Mouse (Mus musculus) kidney, adult 18-20 months (tissue): Measurements from ENCODE around the gene Kif1b.
A peak's percentile ranks its signal among the peaks of the same experiment; 100 is the strongest.

Experiments used
- DNase-seq: peaks from one replicate; pipeline ENCODE4 v3.0.0; 2021

The Kif1b gene

DNA sequence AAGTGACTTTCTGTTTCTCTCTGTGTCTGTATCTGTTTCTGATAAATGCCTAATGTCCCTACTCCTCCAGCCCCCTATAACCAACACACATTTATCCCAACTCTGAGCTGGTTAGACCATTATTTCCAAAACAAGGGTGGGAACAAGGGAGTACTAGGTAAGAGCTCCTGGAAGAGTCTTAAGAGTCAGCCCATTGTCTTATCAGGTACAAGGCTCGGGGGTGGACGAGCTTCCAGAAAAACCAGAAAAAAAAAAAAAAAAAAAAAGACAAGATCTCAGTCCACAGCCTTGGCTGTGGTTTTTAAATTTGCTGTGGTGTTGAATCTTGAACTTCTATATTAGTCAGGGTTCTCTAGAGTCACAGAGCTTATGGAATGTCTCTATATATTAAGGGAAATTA, 139.5 kb downstream of the Kif1b start:
- no peak for DNase-seq

DNA sequence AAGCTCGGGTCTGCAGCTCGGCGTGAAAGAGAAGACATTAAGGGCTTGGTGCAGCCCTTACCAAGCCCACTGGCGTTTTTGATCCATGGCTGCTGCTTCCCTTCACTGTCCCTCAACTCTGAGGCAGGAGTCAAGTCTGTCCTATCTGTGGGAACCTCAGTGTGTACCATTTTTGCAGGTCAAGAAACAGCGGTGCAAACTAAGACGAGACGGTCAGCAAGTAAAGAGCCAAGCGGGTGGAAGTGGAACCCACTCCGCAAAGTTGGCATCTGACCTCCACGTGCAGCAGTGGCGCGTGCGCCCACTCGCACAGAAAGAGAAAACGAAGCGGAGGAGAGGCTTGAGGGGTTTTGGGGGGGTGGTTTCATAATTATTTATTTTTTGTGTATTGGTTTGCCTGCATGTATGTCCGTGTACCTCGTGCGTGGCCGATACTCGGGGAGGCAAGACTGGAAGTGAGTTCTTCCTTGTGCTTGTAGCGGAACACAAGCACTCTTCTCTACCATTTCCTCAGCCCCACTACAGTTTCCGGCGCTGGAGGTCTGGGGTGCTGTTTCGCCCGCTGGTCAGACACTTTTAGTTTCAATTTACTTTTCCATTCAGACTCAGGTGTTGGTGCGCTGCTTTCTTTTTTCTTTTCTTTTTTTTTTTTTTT, 140.4 kb downstream of the Kif1b start:
- DNase-seq: no peak

DNA sequence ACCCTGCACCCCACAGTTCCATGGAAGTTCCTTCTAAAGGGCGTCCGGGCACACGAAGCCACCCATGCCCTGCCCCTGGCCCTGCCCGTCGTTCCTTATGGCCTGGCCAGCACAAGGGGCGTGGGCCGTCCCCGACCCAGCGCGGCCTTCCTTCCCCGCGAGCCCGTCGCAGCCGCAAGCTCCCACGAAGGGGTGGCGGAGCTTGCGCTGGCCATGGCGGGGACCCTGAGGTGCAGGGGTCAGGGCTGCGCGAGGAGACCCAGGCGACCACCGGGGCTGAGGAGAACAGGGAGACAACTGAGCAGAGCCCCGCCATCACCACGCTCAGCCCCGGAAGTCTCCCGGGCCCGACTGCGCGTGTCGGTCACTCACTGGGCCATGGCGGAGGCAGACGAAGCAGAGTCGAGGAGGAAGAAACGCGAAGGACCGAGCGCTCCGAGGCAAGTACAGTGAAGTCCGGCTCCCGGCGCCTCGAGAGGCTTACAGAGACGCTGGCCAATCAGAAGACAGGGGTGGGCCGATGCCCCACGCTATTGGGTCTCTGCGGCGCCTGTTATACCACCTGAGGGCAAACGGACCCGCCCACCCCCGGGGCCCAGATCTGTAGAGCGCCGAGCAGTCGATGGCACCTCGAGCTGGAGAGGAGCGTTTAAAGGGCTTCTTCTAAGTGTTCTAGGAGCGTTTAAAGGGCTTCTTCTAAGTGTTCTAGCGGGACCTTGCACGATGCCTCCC, 141.1 kb downstream of the Kif1b start, which contains the start of gene Pgd:
Gene Pgd (minus strand): TSS at position 557 of the 732 bp plus-strand sequence.
- peak; percentile 98 for DNase-seq

DNA sequence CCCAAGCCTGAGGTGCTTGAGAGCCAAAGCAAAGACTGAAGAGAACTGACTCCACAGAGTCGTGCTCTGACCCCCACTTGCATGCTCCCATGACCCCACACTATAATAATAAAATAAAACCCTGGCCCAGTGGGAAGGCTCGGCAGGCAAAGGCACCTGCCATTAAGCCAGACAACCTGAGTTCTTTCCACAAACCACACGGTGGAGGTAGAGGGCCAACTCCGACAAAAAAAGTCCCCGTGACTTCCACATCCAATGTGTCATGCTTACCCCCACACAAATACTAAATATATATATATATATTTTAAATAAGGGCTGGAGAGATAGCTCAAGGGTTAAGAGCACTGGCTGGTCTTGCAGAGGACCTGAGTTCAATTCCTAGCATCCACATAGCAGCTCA, 143.3 kb downstream of the Kif1b start:
- DNase-seq: no peak

DNA sequence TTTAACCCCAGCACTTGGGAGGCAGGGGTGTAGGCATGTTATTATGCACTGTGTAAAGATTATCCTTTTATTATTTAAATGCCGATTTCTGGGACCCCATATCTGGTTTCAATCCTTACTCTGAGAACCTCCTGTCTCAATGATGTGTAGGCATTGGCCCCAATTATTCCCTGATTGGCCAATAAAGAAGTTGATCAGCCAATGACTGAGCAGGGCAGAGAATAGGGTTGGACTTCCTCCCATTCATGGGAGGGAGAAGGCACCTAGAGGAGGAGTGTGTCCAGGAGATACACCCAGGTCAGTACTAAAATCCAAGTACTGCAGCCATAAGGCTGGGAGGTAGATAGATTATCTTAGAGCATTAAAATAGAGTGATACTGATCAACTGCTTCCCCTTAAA, 144.3 kb downstream of the Kif1b start:
- DNase-seq: no peak

DNA sequence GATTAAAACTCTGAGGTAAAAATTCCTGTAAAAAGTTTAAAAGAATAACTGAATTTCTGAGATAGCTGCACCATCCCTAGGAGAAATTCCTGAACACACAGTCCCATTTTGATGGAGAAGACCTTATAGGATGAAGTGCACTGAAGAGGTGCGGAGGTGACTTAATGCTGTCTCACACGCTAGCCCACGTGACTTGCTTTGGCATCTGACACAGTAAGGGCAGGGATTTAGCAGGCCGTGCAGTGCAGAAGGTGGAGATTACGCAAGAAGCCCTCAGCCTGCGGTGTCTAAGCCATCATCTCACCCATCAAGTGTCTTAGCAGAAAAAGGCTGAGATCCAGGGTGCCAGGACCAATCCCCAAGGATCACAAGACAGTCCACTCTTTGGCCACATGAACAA, 146.3 kb downstream of the Kif1b start:
- DNase-seq: no peak

DNA sequence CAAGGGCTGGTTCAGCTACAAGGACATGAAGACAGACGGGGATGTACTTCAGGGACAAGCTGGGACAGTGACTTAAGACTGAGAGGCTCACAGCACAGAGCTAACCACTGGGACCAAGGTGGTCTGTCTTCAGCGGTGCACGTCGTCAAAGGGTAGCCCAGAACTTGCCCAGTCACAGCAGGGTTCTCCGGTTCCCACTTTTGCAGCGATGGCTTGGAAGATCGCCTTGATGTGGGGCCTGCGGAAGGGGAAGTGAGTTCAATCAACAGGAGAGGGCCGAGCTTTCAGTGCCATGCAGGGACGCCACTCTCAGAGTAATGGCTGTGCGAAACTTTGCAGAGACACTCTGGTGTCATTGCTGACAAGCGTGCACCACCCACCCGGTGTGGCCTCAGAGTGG, 147.6 kb downstream of the Kif1b start:
- DNase-seq: no peak

DNA sequence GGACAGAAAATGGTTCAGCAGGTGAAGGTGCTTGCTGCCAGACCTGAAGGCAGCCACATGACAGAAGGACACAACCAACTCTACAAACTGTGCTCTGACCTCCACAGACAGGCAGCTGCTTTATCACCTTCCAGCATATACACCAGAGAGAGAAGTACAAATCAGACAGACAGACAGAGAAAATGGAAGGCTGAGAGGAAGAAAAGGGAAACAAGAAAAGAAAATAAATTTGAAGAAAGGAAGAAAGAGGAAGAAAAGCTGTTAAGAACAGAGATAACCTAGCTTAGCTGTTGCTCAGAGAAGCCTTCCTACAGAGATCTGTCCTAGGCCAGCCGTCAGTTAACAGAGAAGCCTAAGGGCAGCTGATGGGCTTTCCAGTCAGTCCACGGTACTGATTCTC, 148.3 kb downstream of the Kif1b start:
- DNase-seq: no peak

DNA sequence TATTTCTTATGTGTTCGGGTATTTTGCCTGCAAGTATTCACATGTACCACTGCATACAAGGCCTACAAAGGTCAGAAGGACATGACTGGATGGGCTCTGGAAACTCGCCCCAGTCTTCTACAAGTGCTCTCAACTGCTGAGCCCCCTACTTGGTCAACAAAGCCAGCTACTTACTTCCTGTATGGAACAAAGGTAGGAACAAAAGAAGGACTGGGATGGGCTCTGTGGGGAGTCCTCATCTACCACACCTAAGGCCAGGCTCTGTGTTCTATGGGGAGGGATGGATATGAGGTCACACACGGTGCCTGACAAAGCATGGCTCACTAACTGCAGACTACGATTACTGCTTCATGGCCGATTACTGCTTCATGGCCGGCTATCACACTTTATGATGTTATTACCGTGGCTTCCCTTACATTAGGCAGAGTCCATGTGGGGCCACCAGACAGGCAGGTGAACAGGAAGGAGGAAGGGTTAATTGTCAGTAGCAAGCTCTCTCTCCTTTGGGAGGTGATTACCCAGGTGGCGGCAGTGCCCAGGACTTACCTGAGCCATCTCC, 150.0 kb downstream of the Kif1b start:
- DNase-seq: no peak

DNA sequence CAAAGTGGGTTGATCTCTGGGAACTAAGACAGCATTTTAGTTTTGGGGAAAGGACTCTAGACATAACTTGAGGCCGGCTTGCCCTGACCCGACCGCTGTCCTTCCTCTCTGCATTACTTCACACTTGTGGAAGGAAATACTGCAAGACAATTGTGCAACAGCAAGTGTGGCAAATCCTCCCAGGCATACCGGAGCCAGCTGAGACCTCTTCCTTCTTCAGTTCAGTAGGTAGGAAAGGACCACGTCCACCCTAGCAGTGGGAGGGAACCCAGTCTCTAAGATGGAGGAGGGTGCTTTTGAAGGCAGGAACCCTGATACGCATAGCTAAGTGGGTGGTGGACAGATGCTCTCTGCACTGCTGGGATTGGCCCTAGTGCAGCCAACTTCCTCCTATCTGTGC, 151.8 kb downstream of the Kif1b start:
- DNase-seq: no peak

DNA sequence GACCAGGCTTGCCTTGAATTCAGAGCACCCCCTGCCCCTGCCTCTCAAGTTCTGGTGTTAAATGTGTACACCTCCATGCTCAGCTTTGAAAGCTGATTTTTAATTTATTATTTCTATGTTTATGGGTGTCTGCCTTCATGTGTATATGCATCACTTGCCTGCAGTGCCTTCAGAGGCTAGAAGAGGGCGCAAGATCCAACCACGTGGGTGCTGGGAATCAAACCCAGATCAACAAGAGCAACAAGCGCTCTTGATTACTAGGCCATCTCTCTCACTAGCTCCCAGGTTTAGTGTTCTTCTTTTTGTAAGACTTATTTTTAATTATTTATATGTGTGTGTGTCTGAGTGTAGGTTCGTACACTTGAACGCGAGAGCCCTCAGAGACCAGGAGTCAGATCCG, 152.6 kb downstream of the Kif1b start:
- DNase-seq: no peak

DNA sequence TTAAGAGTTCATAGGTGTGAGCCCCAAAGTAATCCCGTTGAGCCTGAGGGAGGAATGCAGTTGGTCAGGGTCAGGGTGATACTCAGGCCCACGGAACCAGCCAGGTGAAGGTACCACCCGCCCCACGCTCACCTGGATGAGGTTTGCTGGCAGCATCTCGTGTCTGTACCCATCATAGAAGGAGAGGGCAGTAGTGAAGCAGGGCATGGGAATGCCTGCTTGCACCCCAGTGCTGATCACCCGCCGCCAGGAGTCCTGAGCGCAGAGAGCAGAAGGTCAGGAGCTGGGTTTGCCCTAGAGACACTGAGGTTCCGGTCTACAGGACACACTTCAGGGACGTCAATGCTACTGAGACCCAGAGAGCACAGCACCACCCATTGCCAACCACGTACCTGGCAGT, 156.8 kb downstream of the Kif1b start:
- no peak for DNase-seq

DNA sequence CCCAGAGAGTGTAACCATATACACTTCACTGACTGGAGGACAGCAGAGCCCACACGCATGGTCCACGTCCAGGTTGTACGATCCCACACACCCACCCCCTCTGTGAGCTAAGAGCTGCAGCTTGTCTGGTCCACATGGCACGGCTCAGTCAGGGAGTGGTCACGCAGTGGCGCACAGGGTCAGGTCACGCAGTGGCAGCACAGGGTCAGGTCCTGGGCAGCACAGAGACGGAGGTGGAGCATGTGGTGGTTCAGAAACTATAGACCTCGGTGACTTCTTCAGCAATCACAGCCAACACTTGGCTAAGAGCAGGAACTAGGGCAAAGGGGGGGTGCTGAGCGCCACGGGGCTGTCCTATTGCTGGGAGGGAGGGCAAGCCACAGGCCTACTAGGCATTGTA, 157.2 kb downstream of the Kif1b start:
- DNase-seq: no peak

DNA sequence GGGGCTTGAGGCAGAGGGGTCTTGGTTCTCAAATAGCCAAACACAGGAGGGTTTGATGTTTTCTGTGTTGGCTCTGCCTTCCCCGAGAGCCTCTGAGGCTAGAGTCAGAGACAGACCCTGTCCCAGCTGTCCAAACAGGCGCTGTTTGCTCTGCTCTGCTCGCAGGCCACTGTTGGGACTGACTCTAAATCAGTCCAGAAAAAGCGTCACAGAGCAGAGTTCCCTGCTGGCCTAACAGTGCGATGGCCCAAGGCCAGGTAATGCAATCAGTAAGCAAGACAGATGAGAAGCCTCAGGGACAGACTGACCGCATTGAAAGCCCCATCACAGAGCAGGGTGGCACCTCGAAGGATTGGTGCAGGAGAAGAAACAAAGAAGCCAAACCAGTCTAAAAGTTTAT, 157.9 kb downstream of the Kif1b start:
- DNase-seq: no peak

DNA sequence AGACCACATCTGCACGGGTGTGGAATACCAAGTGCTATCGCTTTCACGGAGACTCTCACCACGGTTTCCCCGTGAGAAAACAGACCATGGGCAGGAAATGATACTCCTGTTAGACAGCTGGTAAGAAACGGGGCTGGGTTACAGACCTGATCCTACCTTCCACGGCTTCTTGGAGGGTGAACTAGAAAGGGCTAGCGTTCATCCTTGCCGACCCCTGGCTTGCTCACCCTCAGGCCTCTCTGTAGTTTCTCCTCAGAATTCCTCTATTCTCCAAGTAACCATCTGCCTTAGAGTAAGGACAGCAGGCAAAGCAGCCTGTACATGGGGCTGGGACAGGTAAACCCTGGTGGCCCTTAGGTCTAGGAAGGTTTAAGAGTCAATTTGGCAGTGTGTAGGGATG, 158.3 kb downstream of the Kif1b start:
- no peak for DNase-seq

DNA sequence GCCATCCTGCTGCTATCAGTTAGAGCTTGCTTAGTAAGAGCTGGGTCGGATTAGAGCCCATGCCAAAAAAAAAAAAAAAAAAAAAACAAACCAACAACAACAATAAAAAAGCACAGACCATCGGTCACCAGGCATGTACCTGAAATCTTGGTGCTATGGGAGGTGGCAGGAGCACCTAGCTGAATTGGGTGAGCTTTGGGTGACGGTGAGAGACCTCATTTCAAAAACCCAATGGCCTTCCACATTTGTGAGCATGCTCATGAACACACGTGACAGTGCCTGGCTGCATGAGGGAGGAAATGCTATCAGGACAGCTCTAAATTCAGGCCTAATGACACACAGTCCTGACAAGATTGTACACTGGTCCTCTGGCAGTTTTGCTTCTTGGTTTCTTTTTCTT, 159.4 kb downstream of the Kif1b start:
- DNase-seq: no peak

DNA sequence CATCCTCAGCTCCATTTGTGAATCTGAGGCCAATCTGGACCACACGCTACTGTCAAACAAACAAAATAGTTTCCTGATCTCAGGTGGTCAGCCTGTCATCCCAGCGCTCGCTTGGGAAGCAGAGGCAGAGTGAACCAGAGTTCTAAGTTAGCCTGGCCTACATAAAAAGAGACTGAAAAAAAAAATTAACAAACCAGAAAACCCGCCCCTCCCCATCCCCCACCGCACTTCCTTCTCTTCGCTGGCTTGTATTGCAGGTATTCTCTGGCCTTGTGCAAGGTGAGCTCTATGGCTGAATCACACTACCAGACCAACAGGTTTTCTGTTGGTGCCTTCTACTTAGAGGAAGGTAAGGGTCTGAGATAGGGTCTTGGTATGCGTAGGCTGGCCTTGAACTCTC, 160.0 kb downstream of the Kif1b start:
- no peak for DNase-seq

DNA sequence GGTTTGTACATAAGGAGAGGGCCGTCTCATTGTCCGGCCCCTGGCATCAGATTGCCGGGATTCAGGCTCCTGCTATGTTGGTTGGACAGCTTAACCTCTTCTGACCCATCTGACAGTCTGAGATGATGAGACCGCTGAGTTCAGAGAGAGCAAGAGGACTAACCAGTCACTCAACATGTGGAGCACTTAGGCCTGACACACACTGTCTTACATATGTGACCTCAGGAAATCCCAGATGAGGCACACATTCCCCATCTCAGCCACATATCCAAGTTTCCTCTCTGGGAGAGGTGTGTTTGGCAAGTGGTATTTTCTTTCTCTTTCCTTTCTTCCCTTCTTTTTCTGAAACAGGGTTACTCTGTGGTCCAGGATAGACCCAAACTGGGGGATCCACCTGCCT, 162.3 kb downstream of the Kif1b start:
- DNase-seq: no peak

DNA sequence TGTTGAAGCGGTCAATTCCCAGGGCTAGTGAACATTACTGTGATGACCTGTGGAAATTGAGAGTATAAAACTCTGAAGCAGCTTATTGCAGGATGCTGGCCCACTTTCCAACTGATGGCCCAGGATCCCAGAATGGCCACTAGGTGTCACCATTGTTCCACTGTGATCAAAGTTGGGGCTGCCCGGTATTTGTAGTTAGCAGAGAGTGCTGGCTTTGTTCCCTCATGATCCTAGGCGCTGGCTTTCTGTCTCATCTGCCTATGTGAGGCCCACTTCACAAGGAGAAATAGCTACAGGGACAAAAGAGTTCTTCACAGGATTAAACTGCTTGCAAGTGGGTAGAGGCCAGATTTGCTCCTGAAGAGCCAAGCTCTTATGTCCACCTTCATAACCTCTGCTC, 163.0 kb downstream of the Kif1b start:
- peak; percentile 83 for DNase-seq

DNA sequence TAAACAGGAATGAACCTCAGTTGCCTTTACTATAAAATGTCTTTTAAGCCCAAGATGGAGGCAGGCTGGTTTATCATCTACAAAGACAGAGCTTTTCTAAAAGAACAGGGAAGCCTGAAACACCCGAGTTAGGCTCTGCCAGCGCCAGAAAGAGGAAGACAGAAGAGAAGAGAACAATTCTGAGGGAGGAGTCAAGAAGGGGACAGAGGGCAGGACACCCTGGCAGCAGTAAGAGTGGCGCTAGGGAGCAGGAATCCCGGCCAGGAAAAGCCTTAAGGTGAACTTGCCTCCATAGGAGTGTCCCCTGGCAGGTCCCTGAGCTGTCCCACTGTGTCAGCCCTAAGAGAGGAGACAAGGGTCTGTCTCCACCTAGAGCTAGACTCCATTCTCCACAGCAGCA, 163.9 kb downstream of the Kif1b start:
- DNase-seq: no peak

DNA sequence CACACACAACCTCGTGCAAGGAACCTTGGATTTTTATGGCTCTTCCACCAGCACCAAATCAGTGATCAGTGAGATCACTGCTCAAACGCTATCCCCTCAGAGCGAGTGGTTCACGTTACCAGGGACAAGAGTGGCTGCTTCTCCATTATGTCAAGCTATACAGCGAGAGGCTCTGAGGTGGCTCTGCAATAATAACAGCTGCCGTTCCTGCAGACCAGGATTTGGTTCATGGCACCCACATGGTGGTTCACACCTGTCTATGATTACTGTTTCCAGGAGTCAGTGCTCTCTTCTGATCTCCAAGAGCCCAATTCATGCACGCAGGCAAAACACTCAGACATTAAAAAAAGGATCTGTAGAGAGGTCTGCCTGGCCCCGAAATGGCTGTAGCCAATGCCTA, 169.0 kb downstream of the Kif1b start:
- no peak for DNase-seq

DNA sequence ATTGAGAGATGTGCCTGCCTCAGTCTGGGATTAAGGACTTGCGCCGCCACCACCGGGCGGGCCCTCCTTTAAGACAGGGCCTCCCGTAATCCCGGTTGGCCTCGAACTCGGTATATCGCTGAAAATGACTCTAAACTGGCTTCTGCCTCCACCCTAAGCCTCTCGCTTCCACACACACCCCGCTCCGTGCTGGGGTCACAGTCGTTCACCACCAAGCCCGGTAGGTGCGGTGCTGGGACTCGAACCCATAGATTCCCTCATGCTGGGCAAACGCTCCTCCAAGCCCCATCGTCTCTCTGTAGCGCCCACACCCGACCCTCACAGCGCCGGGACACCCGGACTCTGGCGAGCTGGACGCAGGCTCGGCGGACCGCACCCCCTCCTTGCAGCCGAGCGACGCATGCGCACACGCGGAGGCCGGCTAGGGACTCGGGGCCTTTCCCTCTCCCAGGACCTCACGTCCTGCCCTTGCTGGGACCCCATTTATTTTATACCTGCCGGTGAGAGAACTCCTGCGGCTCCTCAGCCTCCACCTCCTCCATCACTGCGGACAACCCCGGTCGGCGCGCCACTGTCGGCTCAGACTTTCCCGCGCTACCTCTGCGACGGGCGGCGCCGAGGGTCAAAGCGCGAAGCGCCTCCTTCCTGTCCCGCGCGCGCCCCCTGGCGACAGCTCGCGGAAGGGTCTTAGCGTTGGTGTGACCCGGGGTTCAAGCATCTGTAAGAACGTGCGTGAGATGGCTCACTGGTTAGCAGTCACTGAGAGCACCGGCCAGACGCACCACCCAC, 170.3 kb downstream of the Kif1b start, which contains the start of gene Cenps:
Gene Cenps (minus strand): TSS at position 648 of the 789 bp plus-strand sequence.
- DNase-seq: peak; percentile 93

DNA sequence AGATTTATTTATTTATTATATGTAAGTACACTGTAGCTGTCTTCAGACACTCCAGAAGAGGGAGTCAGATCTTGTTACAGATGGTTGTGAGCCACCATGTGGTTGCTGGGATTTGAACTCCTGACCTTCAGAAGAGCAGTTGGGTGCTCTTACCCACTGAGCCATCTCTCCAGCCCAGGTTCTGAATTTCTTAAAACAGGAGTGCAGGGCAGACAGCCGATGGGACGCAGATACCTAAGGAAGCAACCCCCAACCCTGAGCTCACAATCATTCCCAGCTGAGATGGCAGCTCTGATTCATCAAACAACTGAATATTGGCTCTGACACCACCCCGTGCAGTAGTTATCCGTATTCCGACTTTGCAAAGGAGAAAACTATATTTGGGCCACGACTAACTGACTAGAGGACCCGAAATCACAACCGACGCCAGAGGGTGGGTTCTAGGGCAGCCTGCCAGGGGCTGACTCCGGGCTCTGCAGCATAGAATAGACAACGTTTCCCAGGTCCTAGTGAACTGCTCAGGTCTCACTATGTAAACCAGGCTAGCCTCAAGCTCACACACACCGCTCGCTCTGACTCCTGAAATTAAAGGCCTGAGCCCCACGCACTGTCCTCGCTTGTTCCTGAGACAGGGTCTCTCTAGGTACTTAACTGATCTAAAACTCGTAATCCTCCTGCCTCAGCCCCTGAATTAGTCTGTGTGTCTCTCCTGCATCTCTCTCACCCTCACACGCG, 171.2 kb downstream of the Kif1b start:
- DNase-seq: no peak
